8 mouse cellular contexts compared by ENCODE assay signal in the genomic region with DNA sequence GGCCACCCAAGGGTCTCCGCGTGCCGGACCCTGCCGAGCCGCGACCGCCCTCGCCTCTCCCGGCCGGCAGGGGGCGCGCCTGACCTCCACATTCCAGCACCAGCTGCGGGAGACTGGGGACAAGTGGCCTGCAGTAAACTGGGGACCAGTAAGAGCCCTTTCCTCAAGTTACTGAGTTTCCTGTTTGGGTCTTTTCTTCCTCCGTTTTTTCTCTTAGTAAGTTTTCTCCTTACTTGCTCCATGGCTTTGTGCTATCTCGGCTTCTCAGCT. TPM values are rescaled to one million over a fixed set of nuclear protein-coding genes. Genes with fewer than 3 reads are reported as not detected.
DNase-seq lines count a peak whose midpoint lies in the region; ATAC-seq and TF ChIP-seq lines count a peak whose summit lies in the region.

No protein-coding gene starts in this region.

- ATAC-seq in Patski, result peak; percentile 75
- ATAC-seq in hindbrain, embryonic 14.5 days (ENCODE audit: low FRiP score), result peak; percentile 84

- H3K4me1 ChIP-seq in hindbrain, embryonic 14.5 days (replicated peaks; ENCODE audit: control insufficient read depth, insufficient read depth, low read length), result peaks cover 18% of the 10 kb centered on the region

- H3K36me3 ChIP-seq in hindbrain, embryonic 14.5 days (replicated peaks; ENCODE audit: control insufficient read depth, insufficient read depth), result no peaks in the 10 kb centered on the region

- no peaks in the 10 kb centered on the region for H3K9me3 ChIP-seq in hindbrain, embryonic 14.5 days (ENCODE audit: control insufficient read depth, low read length)

- H3K27ac ChIP-seq in hindbrain, embryonic 14.5 days, result peak overlapping the region; percentile 95

- no peak for DNase-seq in Patski (ENCODE audit: low read depth, low spot score)
- peak; percentile 95 for DNase-seq in cerebellum, postnatal 10 days
- DNase-seq in frontal cortex, postnatal 25 days (ENCODE audit: low spot score in 2 of 2), result peak; percentile 77 to 81
- peak; percentile 78 for DNase-seq in hindbrain, embryonic 14.5 days (ENCODE audit: low spot score)
- DNase-seq in left cerebral cortex, adult 11 months (ENCODE audit: low spot score), result peak; percentile 84
- DNase-seq in lung, postnatal 4 days, result peak; percentile 91 to 92
- DNase-seq in right cerebral cortex, adult 18-20 months, result peak; percentile 87
- DNase-seq in urinary bladder, postnatal 10 days (ENCODE audit: low spot score), result peak; percentile 45

- H3K27me3 ChIP-seq in Patski, result no peaks in the 10 kb centered on the region
- H3K27me3 ChIP-seq in hindbrain, embryonic 14.5 days (ENCODE audit: control insufficient read depth, insufficient read depth, low read length), result no peaks in the 10 kb centered on the region

- H3K9ac ChIP-seq in hindbrain, embryonic 14.5 days, result peak overlapping the region; percentile 97

- H3K4me3 ChIP-seq in hindbrain, embryonic 14.5 days (replicated peaks; ENCODE audit: low read length), result peak overlapping the region; percentile 80

- in situ Hi-C loops in Patski (cut with MboI; ENCODE audit: low pct_unique_long_range_greater_than_20kb), result no loop called here

- WGBS in hindbrain, embryonic 14.5 days, result 0% methylated on average over 15 of the region's 15 CpGs

- peak overlapping the region; percentile 82 for H3K4me2 ChIP-seq in hindbrain, embryonic 14.5 days (replicated peaks)

- POLR2A ChIA-PET in Patski (lab: Charles Lee), result interaction anchor here (0.5 to 1.7 kb wide), 4 partner anchors 10 to 85 kb away, joined by 3 to 4 read pairs (median 4); partner anchors contain the start of gene Ccnyl1

- CTCF ChIA-PET in Patski (lab: Charles Lee), result interaction anchor here (0.7 to 3.4 kb wide), 10 partner anchors 39 to 365 kb away, joined by 3 to 18 read pairs (median 4); partner anchors contain the start of gene Ccnyl1

- no peak for TF ChIP-seq CTCF in Patski (IDR thresholded peaks at IDR 0.05)

RNA-seq across cellular contexts. Expression of gene Mettl21a, which starts 0.6 kb away (rescaled TPM):
- 22.1 TPM for polyA plus RNA-seq in Patski (2021)
- 15.8 and 17.6 TPM in 2 replicates for polyA plus RNA-seq in hindbrain, embryonic 14.5 days (2014; fragmentation: Nextera tagmentation; extraction: Ambion mirVana)
